In the genomic region with DNA sequence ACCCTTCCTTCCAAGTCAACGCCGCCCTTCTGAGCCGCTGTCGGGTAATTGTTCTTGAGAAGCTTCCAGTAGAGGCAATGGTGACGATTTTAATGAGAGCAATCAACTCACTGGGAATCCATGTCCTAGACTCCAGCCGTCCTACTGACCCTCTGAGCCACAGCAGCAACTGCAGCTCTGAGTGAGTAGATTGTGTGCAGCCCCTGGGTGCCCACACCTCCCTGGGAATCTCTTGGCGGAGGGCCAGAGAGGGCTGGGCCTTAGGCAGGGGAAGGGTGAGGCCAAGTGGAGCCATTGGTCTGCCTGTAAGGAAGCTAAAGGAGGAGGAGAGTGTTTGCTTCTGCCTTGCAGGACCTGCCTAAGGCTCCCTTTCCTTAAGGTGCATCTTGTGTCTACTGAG, we compare ENCODE assay signal across 19 mouse cellular contexts. TPM values are rescaled to one million over a fixed set of nuclear protein-coding genes. Genes with fewer than 3 reads are reported as not detected.
DNase-seq lines count a peak whose midpoint lies in the region; ATAC-seq and TF ChIP-seq lines count a peak whose summit lies in the region.
"Had no signal": no experiment of that assay in that cellular context is flagged by ENCODE, and none has a peak within 500 bp of the region (broad histone marks: within the 10 kb centered on the region; RNA-seq: fewer than 3 reads in every experiment).

No protein-coding gene starts in this region.

- H3K27me3 ChIP-seq in heart, embryonic 15.5 days, result no peaks in the 10 kb centered on the region
- no peaks in the 10 kb centered on the region for H3K27me3 ChIP-seq in lung, postnatal 0 days (replicated peaks; ENCODE audit: insufficient read depth, low read length)
- H3K27me3 ChIP-seq: intestine, embryonic 15.5 days; limb, embryonic 15.5 days; neural tube, embryonic 15.5 days had no signal

- no peaks in the 10 kb centered on the region for H3K9me3 ChIP-seq in heart, embryonic 15.5 days (replicated peaks)
- no peaks in the 10 kb centered on the region for H3K9me3 ChIP-seq in lung, postnatal 0 days (ENCODE audit: low read length)
- H3K9me3 ChIP-seq: intestine, embryonic 15.5 days; limb, embryonic 15.5 days; neural tube, embryonic 15.5 days had no signal

- peak; percentile 23 to 26 for DNase-seq in cerebellum, adult 18-20 months
- no peak for DNase-seq in cerebellum, adult 11 months
- DNase-seq in heart, postnatal 25 days (ENCODE audit: low spot score), result no peak
- peak; percentile 25 for DNase-seq in lung, postnatal 10 days
- DNase-seq in lung, postnatal 0 days (ENCODE audit: low spot score), result no peak
- peak; percentile 7 for DNase-seq in brain, embryonic 14.5 days (ENCODE audit: low read depth)
- no peak for DNase-seq in layer of hippocampus, postnatal 10 days (ENCODE audit: low spot score in 2 of 2)
- DNase-seq: embryo, embryonic 11 days; right cerebral cortex, postnatal 25 days; thymus, postnatal 4 days had no signal

- H3K4me2 ChIP-seq in heart, embryonic 15.5 days, result no peak overlapping the region
- no peak overlapping the region for H3K4me2 ChIP-seq in lung, postnatal 0 days (replicated peaks; ENCODE audit: low read depth, low read length)
- H3K4me2 ChIP-seq: intestine, embryonic 15.5 days; limb, embryonic 15.5 days; neural tube, embryonic 15.5 days had no signal

- no peak overlapping the region for H3K9ac ChIP-seq in heart, embryonic 15.5 days
- no peak overlapping the region for H3K9ac ChIP-seq in lung, postnatal 0 days (replicated peaks; ENCODE audit: low read depth)
- H3K9ac ChIP-seq: intestine, embryonic 15.5 days; limb, embryonic 15.5 days; neural tube, embryonic 15.5 days had no signal

- no peak for TF ChIP-seq POLR2A in brain, embryonic 14.5 days (IDR thresholded peaks at IDR 0.05; ENCODE audit: borderline replicate concordance, extremely low read depth, insufficient read depth, insufficient read length, poor library complexity, severe bottlenecking)

- no peak for TF ChIP-seq CTCF in lung, postnatal 0 days (IDR thresholded peaks at IDR 0.05)
- no peak for TF ChIP-seq CTCF in brain, embryonic 14.5 days (IDR thresholded peaks at IDR 0.05; ENCODE audit: borderline replicate concordance, extremely low read depth, insufficient read depth, insufficient read length)

- peaks cover 34% of the 10 kb centered on the region for H3K36me3 ChIP-seq in heart, embryonic 15.5 days
- peaks cover 13% of the 10 kb centered on the region; the same call in 1 of the 2 replicates for H3K36me3 ChIP-seq in lung, postnatal 0 days (ENCODE audit: insufficient read depth, low read length)
- H3K36me3 ChIP-seq: intestine, embryonic 15.5 days had no signal

- peak; percentile 48; the same call in 1 of the 2 replicates for ATAC-seq in heart, embryonic 15.5 days (replicated peaks; ENCODE audit: insufficient number of reproducible peaks, insufficient read depth, low FRiP score, low read depth)
- ATAC-seq in lung, postnatal 0 days, result no peak
- ATAC-seq: intestine, embryonic 15.5 days had no signal

- TF ChIP-seq EP300 in lung, postnatal 0 days (IDR thresholded peaks at IDR 0.05), result no peak

- intact Hi-C loops in heart, postnatal 25 days (cut with DNase I), result loop anchor here (10.0 kb wide), 1 partner anchor 472 kb away; the partner anchor contains the start of gene Gmds

- no peak overlapping the region for H3K4me3 ChIP-seq in heart, embryonic 15.5 days
- no peak overlapping the region for H3K4me3 ChIP-seq in lung, postnatal 0 days (ENCODE audit: low read depth, low read length)
- H3K4me3 ChIP-seq: intestine, embryonic 15.5 days; left cerebral cortex, adult 2 months; limb, embryonic 15.5 days; neural tube, embryonic 15.5 days had no signal

- WGBS in heart, embryonic 15.5 days, result 56% methylated on average over 7 of the region's 7 CpGs
- WGBS in lung, postnatal 0 days, result 86% methylated on average over 7 of the region's 7 CpGs

- H3K4me1 ChIP-seq in heart, embryonic 15.5 days (replicated peaks), result peaks cover 28% of the 10 kb centered on the region
- H3K4me1 ChIP-seq in lung, postnatal 0 days (ENCODE audit: insufficient read depth, low read depth, low read length), result 0 out of 2 replicates have a peak, but pooled peaks cover 4% of the 10 kb centered on the region

- H3K27ac ChIP-seq in heart, embryonic 15.5 days, result no peak overlapping the region
- H3K27ac ChIP-seq in lung, postnatal 0 days (ENCODE audit: low read length), result no peak overlapping the region
- H3K27ac ChIP-seq: intestine, embryonic 15.5 days; left cerebral cortex, adult 2 months; limb, embryonic 15.5 days; macrophage; neural tube, embryonic 15.5 days had no signal

RNA-seq across cellular contexts. Expression of gene D930007J09Rik, which starts 4.2 kb away (rescaled TPM):
- polyA plus RNA-seq in heart, embryonic 15.5 days (2015; fragmentation: Nextera tagmentation; extraction: Ambion mirVana), result not detected in 2 replicates
- not detected for total RNA-seq in heart, postnatal 25 days (2021)
- polyA plus RNA-seq in lung, postnatal 0 days (2015; fragmentation: Nextera tagmentation; extraction: Ambion mirVana), result not detected in 2 replicates
- polyA plus RNA-seq in brain, embryonic 14.5 days (2012; rRNA removed), result 0.50 and 0.70 TPM in 2 replicates
- 1 to 10 TPM; 1.4 to 1.9 TPM for total RNA-seq in layer of hippocampus, postnatal 10 days (2021)
- total RNA-seq: hematopoietic stem cell, adult 5-6 weeks; left cerebral cortex, adult 2 months had no signal
- polyA plus RNA-seq: C2C12; intestine, embryonic 15.5 days; limb, embryonic 15.5 days; macrophage; neural tube, embryonic 15.5 days had no signal

RNA-seq across cellular contexts. Expression of gene Wrnip1, which starts 5.0 kb away (rescaled TPM):
- polyA plus RNA-seq in heart, embryonic 15.5 days (2015; fragmentation: Nextera tagmentation; extraction: Ambion mirVana), result 22.2 and 28.0 TPM in 2 replicates
- total RNA-seq in heart, postnatal 25 days (2021), result 10 to 100 TPM; 18.5 to 27.1 TPM
- 16.3 and 18.9 TPM in 2 replicates for polyA plus RNA-seq in lung, postnatal 0 days (2015; fragmentation: Nextera tagmentation; extraction: Ambion mirVana)
- 59.3 and 63.1 TPM in 2 replicates for polyA plus RNA-seq in brain, embryonic 14.5 days (2012; rRNA removed)
- 10 to 100 TPM; 57.9 to 58.4 TPM for total RNA-seq in layer of hippocampus, postnatal 10 days (2021)

RNA-seq across cellular contexts. Expression of gene Mylk4, which starts 23.1 kb away (rescaled TPM):
- 0.76 and 1.1 TPM in 2 replicates for polyA plus RNA-seq in heart, embryonic 15.5 days (2015; fragmentation: Nextera tagmentation; extraction: Ambion mirVana)
- 100 to 1,000 TPM; 303 to 406 TPM for total RNA-seq in heart, postnatal 25 days (2021)
- polyA plus RNA-seq in lung, postnatal 0 days (2015; fragmentation: Nextera tagmentation; extraction: Ambion mirVana), result 0.02 TPM in 1 of 2 replicates, not detected in the other
- polyA plus RNA-seq in brain, embryonic 14.5 days (2012; rRNA removed), result 0.24 and 0.29 TPM in 2 replicates
- 1 to 10 TPM in 1 of 2 experiments, under 1 TPM in 1; 0.73 to 1.0 TPM for total RNA-seq in layer of hippocampus, postnatal 10 days (2021)
- total RNA-seq: hematopoietic stem cell, adult 5-6 weeks; MEL had no signal
- polyA plus RNA-seq: macrophage had no signal

RNA-seq across cellular contexts. Expression of gene Serpinb1a, which starts 44.2 kb away (rescaled TPM):
- 11.5 and 13.9 TPM in 2 replicates for polyA plus RNA-seq in heart, embryonic 15.5 days (2015; fragmentation: Nextera tagmentation; extraction: Ambion mirVana)
- total RNA-seq in heart, postnatal 25 days (2021), result 1 to 10 TPM; 4.0 to 5.6 TPM
- polyA plus RNA-seq in lung, postnatal 0 days (2015; fragmentation: Nextera tagmentation; extraction: Ambion mirVana), result 32.0 and 33.2 TPM in 2 replicates
- polyA plus RNA-seq in brain, embryonic 14.5 days (2012; rRNA removed), result 0.85 and 1.4 TPM in 2 replicates
- total RNA-seq in layer of hippocampus, postnatal 10 days (2021), result under 1 TPM; 0.40 to 0.62 TPM

Comparison
In these comparisons a context has a peak if more than half of its experiments do, and no peak if none do; other contexts are left out.
1. DNase-seq: peak in cerebellum, adult 18-20 months (2 of 2), lung, postnatal 10 days (single experiment) and brain, embryonic 14.5 days (single experiment); none in cerebellum, adult 11 months (single experiment), heart, postnatal 25 days (single experiment), lung, postnatal 0 days (single experiment) and layer of hippocampus, postnatal 10 days (0 of 2).